Mouse (Mus musculus) lung, adult 2 months (tissue): Measurements from ENCODE around the gene Tra2a. TPM values are rescaled to one million over a fixed set of nuclear protein-coding genes. Genes with fewer than 3 reads are reported as not detected.
"Not testable (repeated sequence)": the region's sequence is repeated elsewhere in the genome, so short reads cannot be mapped to it uniquely, and the experiment has no call there.

ENCODE experiments used
- DNase-seq: peaks from one replicate; pipeline ENCODE4 v3.0.0; 2022
- H3K4me1 ChIP-seq: fragments of 200-500 bp; 2 replicates; pipeline ENCODE4 v1.6.1; 2011; ENCODE audit warnings: low read length; ENCODE audit not compliant: control insufficient read depth, insufficient read depth
- H3K4me3 ChIP-seq: fragments of 200-500 bp; replicated peaks from 2 replicates; pipeline ENCODE3; 2011; ENCODE audit warnings: low read depth, mild to moderate bottlenecking, control low read depth, low read length; ENCODE audit errors: extremely low read depth
- CTCF ChIP-seq: fragments of 200-500 bp; IDR thresholded peaks from 2 replicates; pipeline ENCODE4 v1.5.1; 2011; ENCODE audit warnings: mild to moderate bottlenecking, low read length, control low read depth; ENCODE audit not compliant: insufficient read depth
- POLR2A ChIP-seq: fragments of 200-500 bp; IDR thresholded peaks from 2 replicates; pipeline ENCODE4 v1.6.1; 2011; ENCODE audit warnings: low read depth, mild to moderate bottlenecking, control low read depth, low read length, borderline replicate concordance; ENCODE audit errors: extremely low read depth
- WGBS: fragments of 180-500 bp; shearing (Covaris S2); methylation state at CpG from one replicate; pipeline ENCODE4 v1.1.7; 2018; 5-methylcytosine and 5-hydroxymethylcytosine counted together
- polyA plus RNA-seq: library from polyadenylated mRNA; depleted of rRNA; stranded (reverse); fragments of >200 nt; gene quantifications from 2 replicates; pipeline ENCODE4 v1.2.3, GENCODE M21; 2012

Gene Tra2a
- polyA plus RNA-seq, 1 experiment = 41.0 TPM

DNA sequence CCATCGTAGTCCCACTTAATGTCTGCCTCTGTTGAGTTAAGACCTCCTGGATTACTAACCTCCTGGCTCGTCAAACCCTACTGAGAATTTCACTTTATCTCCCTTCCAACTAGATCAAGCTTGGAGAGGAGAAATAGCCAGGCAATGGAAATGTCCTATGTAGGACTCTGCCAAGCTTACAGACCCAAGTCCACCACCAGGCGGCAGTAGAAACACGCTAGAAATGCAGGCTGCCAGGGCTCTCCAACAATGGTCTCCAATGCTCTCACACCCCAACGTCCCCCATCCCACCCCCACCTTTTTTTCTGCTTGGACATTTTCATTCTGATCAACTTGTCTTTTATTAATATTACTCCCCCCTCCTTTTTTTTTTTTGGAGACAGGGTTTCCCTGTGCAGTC lies 5.4 kb upstream of the Tra2a start:
- no peak for TF ChIP-seq POLR2A
- TF ChIP-seq CTCF = peak; percentile 97
- Histone ChIP-seq H3K4me1 (no peaks in the 10 kb centered on the region), H3K4me3 (no peak overlapping the region)
- DNase-seq = peak; percentile 78
- WGBS = 16% methylated on average over 5 of the region's 5 CpGs

GRCm38 (mm10) chr6:49267686-49268085 lies 3.9 kb upstream of the Tra2a start:
- TF ChIP-seq CTCF (no peak), POLR2A (no peak)
- no peak overlapping the region for H3K4me3 ChIP-seq
- no peaks in the 10 kb centered on the region for H3K4me1 ChIP-seq
- no peak for DNase-seq
- WGBS = 49% methylated on average over 4 of the region's 4 CpGs

DNA sequence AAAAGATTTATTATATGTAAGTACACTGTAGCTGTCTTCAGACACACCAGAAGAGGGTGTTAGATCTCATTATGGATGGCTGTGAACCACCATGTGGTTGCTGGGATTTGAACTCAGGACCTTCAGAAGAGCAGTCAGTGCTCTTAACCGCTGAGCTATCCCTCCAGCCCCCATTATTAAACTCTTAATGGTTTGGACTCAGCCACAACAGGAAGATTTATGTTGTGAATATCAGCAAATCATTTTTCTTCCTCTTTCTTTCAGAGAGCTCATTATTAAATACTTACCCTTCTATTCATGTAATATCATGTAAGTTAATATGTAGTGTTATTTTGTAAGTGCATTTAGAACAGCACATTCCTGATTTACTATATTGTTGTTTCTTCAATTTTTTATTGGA lies 1.4 kb upstream of the Tra2a start:
- not testable (repeated sequence) for DNase-seq, H3K4me1 ChIP-seq, H3K4me3 ChIP-seq
- WGBS = 98% methylated on average over 1 of the region's 1 CpGs

- H3K4me3 ChIP-seq, H3K4me1 ChIP-seq, DNase-seq: not testable (repeated sequence)
- WGBS = 81% methylated on average over 7 of the region's 7 CpGs
These were observed 613 bp upstream of the Tra2a start for GRCm38 (mm10) chr6:49264446-49264845.

DNA sequence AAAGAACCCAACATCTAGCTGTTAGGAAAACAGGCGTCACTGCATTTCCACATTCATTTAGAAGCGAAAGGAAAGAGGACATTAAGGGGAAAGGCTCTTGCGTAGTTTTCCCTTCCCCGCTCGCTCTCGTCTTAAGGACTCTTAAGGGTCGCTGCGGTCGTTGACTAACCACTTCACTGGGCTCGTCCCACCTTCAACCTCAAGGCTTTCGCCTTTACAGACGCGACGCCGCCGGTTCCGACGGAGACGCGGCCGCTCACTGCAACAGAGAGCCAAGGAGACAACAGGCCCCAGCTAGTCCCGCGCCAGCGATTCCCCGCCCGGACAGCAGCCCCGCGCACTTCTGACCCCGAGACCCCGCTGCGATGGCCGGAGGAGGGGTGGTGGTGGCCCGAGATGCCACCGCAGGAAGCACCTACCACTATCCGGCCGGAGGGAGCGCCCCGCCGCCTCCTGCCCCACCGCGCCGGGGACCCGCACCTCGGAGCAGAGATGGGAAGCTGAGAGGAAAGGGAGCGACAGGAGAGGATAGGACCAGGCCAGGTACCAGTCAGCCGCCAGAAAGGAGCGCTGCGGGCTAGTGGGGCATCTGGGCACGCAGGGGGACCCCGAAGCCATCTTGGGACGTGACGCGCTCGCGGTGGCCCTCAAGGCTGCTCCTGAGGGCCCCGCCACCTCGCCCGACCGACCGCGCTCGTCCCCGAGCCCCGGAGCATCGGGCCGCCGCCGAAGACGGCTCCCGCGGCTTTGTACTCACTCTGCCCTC lies 569 bp downstream of the Tra2a start:
- under 1% methylated on average over 71 of the region's 71 CpGs for WGBS
- DNase-seq = peak; percentile 78
- H3K4me1 ChIP-seq = peaks cover 10% of the 10 kb centered on the region
- peak overlapping the region; percentile 87 for H3K4me3 ChIP-seq
- TF ChIP-seq CTCF = no peak
- TF ChIP-seq POLR2A = peak; percentile 61; the same call in 1 of the 2 replicates

DNA sequence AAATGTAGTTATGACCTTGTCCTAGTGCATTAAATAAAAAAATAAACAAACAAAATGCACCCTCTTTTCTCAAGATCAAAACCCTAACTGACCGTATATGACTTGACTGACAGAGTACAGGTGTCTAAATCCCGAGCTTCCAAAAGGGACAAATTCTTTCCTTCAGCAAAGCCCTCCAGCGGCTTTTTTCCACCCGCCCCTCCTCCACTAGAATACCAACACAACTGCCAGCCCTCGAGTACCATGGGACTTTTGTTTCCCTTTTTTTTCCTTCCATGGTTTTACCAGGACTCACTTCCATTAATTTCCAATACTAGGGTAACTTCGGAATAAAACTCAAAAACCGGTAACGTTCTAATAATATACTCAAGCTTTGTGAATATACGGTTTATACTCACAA lies 1.4 kb downstream of the Tra2a start:
- WGBS = 1% methylated on average over 9 of the region's 9 CpGs
- no peak for DNase-seq
- Histone ChIP-seq H3K4me3 (peak overlapping the region; percentile 87), H3K4me1 (peaks cover 14% of the 10 kb centered on the region)
- no peak for TF ChIP-seq POLR2A
- no peak for TF ChIP-seq CTCF

- no peak for DNase-seq
- 35% methylated on average over 5 of the region's 5 CpGs for WGBS
- Histone ChIP-seq H3K4me3 (no peak overlapping the region), H3K4me1 (peaks cover 16% of the 10 kb centered on the region)
- TF ChIP-seq POLR2A = no peak
- no peak for TF ChIP-seq CTCF
These were observed 4.1 kb downstream of the Tra2a start for GRCm38 (mm10) chr6:49259711-49260110.

DNA sequence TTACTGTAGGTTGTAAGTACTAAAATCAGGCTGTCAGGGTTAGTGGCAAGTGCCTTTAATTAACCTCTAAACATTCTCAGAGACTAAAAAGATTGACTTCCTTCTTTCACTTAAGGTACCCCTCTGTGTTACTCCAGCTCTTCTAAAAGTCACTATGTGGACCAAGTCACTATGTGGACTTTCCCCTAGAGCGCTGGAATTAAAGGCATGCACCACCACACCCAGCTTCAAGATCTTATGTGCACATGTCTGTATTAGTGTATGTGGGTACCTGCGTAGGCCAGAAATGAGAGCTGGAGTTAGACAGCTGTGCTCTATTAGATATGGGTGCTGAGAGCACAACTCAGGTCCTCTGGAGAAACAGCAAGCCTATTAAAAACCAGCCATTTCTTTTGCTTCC lies 6.0 kb downstream of the Tra2a start:
- 84% methylated on average over 2 of the region's 2 CpGs for WGBS

DNA sequence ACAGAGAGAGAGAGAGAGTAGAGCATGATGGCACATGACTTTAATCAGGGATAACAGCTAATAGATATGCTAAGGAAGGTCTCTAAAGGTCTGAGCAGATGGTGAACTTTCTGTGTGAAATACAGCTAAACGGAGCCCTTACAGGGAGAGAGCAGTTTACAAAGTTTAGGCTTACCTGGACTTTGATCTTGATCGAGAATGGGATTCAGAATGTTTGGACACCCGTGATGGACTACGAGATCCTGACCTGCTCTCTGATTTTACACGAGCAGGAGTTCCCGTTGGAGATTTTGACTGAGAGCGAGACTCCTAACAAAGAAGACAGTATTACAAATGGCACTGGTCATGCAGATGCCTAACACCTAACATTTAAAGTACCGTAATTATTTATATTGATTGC lies 11.6 kb downstream of the Tra2a start:
- peaks cover 2% of the 10 kb centered on the region; the same call in 1 of the 2 replicates for H3K4me1 ChIP-seq
- WGBS = 90% methylated on average over 8 of the region's 8 CpGs
- no peak overlapping the region for H3K4me3 ChIP-seq
- no peak for DNase-seq
- no peak for TF ChIP-seq CTCF
- no peak for TF ChIP-seq POLR2A

More for the DNA sequence above, 6.0 kb downstream of the Tra2a start:
- Histone ChIP-seq H3K4me1 (peaks cover 16% of the 10 kb centered on the region), H3K4me3 (no peak overlapping the region)
- DNase-seq = no peak
- TF ChIP-seq POLR2A = no peak
- no peak for TF ChIP-seq CTCF

DNA sequence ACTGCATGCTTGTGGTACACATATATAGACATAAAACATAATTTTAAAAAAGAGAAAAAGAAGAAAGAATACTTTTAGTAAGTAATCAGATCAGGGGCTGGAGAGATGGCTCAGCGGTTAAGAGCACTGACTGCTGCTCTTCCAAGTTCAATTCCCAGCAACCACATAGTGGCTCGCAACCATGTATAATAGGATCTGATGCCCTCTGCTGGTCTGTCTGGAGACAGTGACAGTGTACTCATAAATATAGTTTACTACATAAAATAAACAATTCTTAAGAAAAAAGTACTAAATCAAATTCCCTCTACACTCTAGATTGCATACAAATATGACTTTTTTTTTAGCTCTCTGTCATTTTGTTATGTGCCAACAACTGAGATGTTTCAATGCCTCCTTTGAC lies 12.6 kb downstream of the Tra2a start:
- 97% methylated on average over 2 of the region's 2 CpGs for WGBS
- Histone ChIP-seq H3K4me1 (no peaks in the 10 kb centered on the region; the same call in 1 of the 2 replicates), H3K4me3 (no peak overlapping the region)
- no peak for TF ChIP-seq POLR2A
- no peak for TF ChIP-seq CTCF
- no peak for DNase-seq

DNA sequence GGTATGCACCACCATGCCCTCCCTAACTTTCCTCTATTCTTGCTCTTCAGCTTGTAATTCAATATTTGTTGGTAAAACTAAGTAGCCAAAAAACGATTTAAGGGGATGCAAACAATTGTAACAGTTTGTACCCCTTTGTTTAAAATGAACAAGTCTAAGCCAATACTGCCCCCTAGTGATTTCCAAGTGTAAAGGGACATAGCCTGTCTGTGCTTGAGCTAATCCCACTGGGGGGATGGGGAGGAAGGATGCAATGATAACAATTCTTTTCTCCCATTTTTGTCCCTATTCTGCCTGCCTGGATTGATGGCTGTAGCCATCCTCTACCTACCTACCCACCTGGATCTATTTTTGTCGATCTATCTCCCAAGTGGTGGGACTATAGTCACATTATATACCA lies 16.6 kb downstream of the Tra2a start:
- TF ChIP-seq POLR2A (no peak), CTCF (0 out of 2 replicates have a peak, but pooled peaks have one; percentile 15)
- 51% methylated on average over 2 of the region's 2 CpGs for WGBS
- Histone ChIP-seq H3K4me1 (no peaks in the 10 kb centered on the region), H3K4me3 (no peak overlapping the region)
- no peak for DNase-seq
